Mouse (Mus musculus) CH12.LX (cell line): ENCODE measurements at regions not wholly inside any gene's neighbourhood (a gene's known extent, or its start where the extent isn't known, plus 50 kb on each side); places are given as distances from the start of the nearest gene placed in this dataset.
A peak's percentile ranks its signal among the peaks of the same experiment; 100 is the strongest.

Experiments used
- DNase-seq: peaks from one replicate; pipeline ENCODE4 v3.0.0-alpha.2; 2013; ENCODE audit errors: extremely low read depth
- H3K27ac ChIP-seq: 2 replicates; pipeline ENCODE4 v1.5.1; 2012; ENCODE audit warnings: low read depth, mild to moderate bottlenecking, control low read depth, moderate library complexity; ENCODE audit not compliant: insufficient read depth
- H3K27me3 ChIP-seq: replicated peaks from 2 replicates; pipeline ENCODE3; 2012; ENCODE audit warnings: inconsistent platforms
- H3K36me3 ChIP-seq, 2 experiments: replicated peaks in 1 of 2; 2 replicates each; pipeline versions ENCODE3 to v1.6.1; 2012; ENCODE audit warnings: inconsistent platforms in 1 of 2, low read length in 1 of 2, mild to moderate bottlenecking in 1 of 2, mixed read lengths in 1 of 2, moderate library complexity in 1 of 2; ENCODE audit not compliant: control insufficient read depth in 1 of 2, insufficient read depth in 1 of 2
- H3K4me1 ChIP-seq, 2 experiments: 2 replicates each; pipeline ENCODE4 v1.6.1; 2012; ENCODE audit warnings: inconsistent platforms in 1 of 2, moderate library complexity in 1 of 2; ENCODE audit not compliant: insufficient read depth in 2 of 2, control insufficient read depth in 1 of 2
- H3K4me2 ChIP-seq: 2 replicates; pipeline ENCODE4 v1.6.1; 2012; ENCODE audit warnings: low read depth, mild to moderate bottlenecking, control low read depth; ENCODE audit not compliant: poor library complexity, insufficient read depth, severe bottlenecking
- H3K4me3 ChIP-seq, 3 experiments: fragments of 150-350 bp in 1 of 3; sonication (generic) in 1 of 3; replicated peaks in 1 of 3; 2 replicates each; pipeline versions ENCODE3 to v1.5.1; 2011 to 2012; ENCODE audit warnings: low read depth in 2 of 3, low read length in 2 of 3, mild to moderate bottlenecking in 2 of 3, moderate library complexity in 2 of 3, control low read depth in 1 of 3, improper control_type of control experiment in 1 of 3, inconsistent platforms in 1 of 3, mixed read lengths in 1 of 3; ENCODE audit not compliant: poor library complexity in 1 of 3
- H3K79me2 ChIP-seq: replicated peaks from 2 replicates; pipeline ENCODE4 v1.6.1; 2012; ENCODE audit warnings: mild to moderate bottlenecking, moderate library complexity; ENCODE audit not compliant: control insufficient read depth, poor library complexity, insufficient read depth, severe bottlenecking; ENCODE audit errors: extremely low read depth
- H3K9ac ChIP-seq: 2 replicates; pipeline ENCODE4 v1.6.1; 2012; ENCODE audit warnings: low read depth, mild to moderate bottlenecking, control low read depth, moderate library complexity; ENCODE audit not compliant: insufficient read depth
- H3K9me3 ChIP-seq: replicated peaks from 2 replicates; pipeline ENCODE3; 2012; ENCODE audit warnings: low read length, inconsistent platforms, mixed read lengths
- CHD2 ChIP-seq: IDR thresholded peaks from 2 replicates; pipeline ENCODE4 v1.6.1; 2011; ENCODE audit warnings: low read length, improper control_type of control experiment
- CTCF ChIP-seq, 2 experiments: IDR thresholded peaks in 1 of 2; conservative IDR thresholded peaks in 1 of 2; 2 replicates each; pipeline ENCODE4 v1.5.1; 2011 to 2012; ENCODE audit warnings: low read depth in 2 of 2, low read length in 2 of 2, improper control_type of control experiment in 1 of 2, inconsistent platforms in 1 of 2, mild to moderate bottlenecking in 1 of 2, moderate library complexity in 1 of 2
- ELF1 ChIP-seq: IDR thresholded peaks from 2 replicates; pipeline ENCODE4 v1.6.1; 2014; ENCODE audit warnings: low read depth, mild to moderate bottlenecking, inconsistent platforms, low read length, improper control_type of control experiment
- GABPA ChIP-seq: IDR thresholded peaks from 2 replicates; pipeline ENCODE4 v1.6.1; 2012; ENCODE audit warnings: low read depth, low read length, improper control_type of control experiment, inconsistent platforms; ENCODE audit not compliant: insufficient replicate concordance
- HCFC1 ChIP-seq: IDR thresholded peaks from 2 replicates; pipeline ENCODE4 v1.6.1; 2012; ENCODE audit warnings: low read depth, mild to moderate bottlenecking, inconsistent platforms, low read length, improper control_type of control experiment
- JUND ChIP-seq: conservative IDR thresholded peaks from 2 replicates; pipeline ENCODE4 v1.6.1; 2011; ENCODE audit warnings: low read depth, low read length, improper control_type of control experiment
- MAZ ChIP-seq: IDR thresholded peaks from 2 replicates; pipeline ENCODE4 v1.6.1; 2012; ENCODE audit warnings: low read depth, mild to moderate bottlenecking, inconsistent platforms, low read length, improper control_type of control experiment, moderate library complexity
- MEF2A ChIP-seq: IDR thresholded peaks from 2 replicates; pipeline ENCODE4 v1.6.1; 2014; ENCODE audit warnings: low read depth, mild to moderate bottlenecking, inconsistent platforms, low read length, improper control_type of control experiment, borderline replicate concordance
- MXI1 ChIP-seq: IDR thresholded peaks from 2 replicates; pipeline ENCODE4 v1.6.1; 2011; ENCODE audit warnings: mild to moderate bottlenecking, low read depth, low read length, improper control_type of control experiment
- MYC ChIP-seq: IDR thresholded peaks from 2 replicates; pipeline ENCODE4 v1.6.1; 2011; ENCODE audit warnings: low read depth, mild to moderate bottlenecking, improper control_type of control experiment, low read length
- NELFE ChIP-seq: IDR thresholded peaks from 2 replicates; pipeline ENCODE4 v1.6.1; 2011; ENCODE audit warnings: low read depth, low read length, improper control_type of control experiment
- NRF1 ChIP-seq: IDR thresholded peaks from 2 replicates; pipeline ENCODE4 v1.6.1; 2014; ENCODE audit warnings: low read depth, mild to moderate bottlenecking, inconsistent platforms, low read length, improper control_type of control experiment, moderate library complexity
- PAX5 ChIP-seq: IDR thresholded peaks from 2 replicates; pipeline ENCODE4 v1.6.1; 2012; ENCODE audit warnings: low read length, inconsistent platforms, mixed read lengths
- POLR2A ChIP-seq: IDR thresholded peaks from 2 replicates; pipeline ENCODE4 v1.6.1; 2011; ENCODE audit warnings: low read depth, mild to moderate bottlenecking, improper control_type of control experiment, low read length
- RAD21 ChIP-seq: IDR thresholded peaks from 2 replicates; pipeline ENCODE4 v1.6.1; 2011; ENCODE audit warnings: low read depth, mild to moderate bottlenecking, low read length, improper control_type of control experiment, moderate library complexity
- RCOR1 ChIP-seq: conservative IDR thresholded peaks from 2 replicates; pipeline ENCODE4 v1.6.1; 2012; ENCODE audit warnings: low read depth, mild to moderate bottlenecking, inconsistent platforms, low read length, improper control_type of control experiment
- SIN3A ChIP-seq: IDR thresholded peaks from 2 replicates; pipeline ENCODE4 v1.6.1; 2012; ENCODE audit warnings: low read length, improper control_type of control experiment, inconsistent platforms
- SMC3 ChIP-seq: IDR thresholded peaks from 2 replicates; pipeline ENCODE4 v1.6.1; 2011; ENCODE audit warnings: low read depth, low read length, improper control_type of control experiment
- TCF12 ChIP-seq: IDR thresholded peaks from 2 replicates; pipeline ENCODE4 v1.6.1; 2014; ENCODE audit warnings: low read depth, mild to moderate bottlenecking, inconsistent platforms, low read length, improper control_type of control experiment
- UBTF ChIP-seq: IDR thresholded peaks from 2 replicates; pipeline ENCODE4 v1.6.1; 2012; ENCODE audit warnings: low read depth, mild to moderate bottlenecking, inconsistent platforms, low read length, improper control_type of control experiment, moderate library complexity
- USF2 ChIP-seq: conservative IDR thresholded peaks from 2 replicates; pipeline ENCODE4 v1.6.1; 2011; ENCODE audit warnings: low read depth, low read length, improper control_type of control experiment
- ZC3H11A ChIP-seq: IDR thresholded peaks from 2 replicates; pipeline ENCODE4 v1.6.1; 2012; ENCODE audit warnings: low read depth, mild to moderate bottlenecking, inconsistent platforms, low read length, improper control_type of control experiment
- ZKSCAN1 ChIP-seq: IDR thresholded peaks from 2 replicates; pipeline ENCODE4 v1.6.1; 2012; ENCODE audit warnings: low read depth, inconsistent platforms, low read length, improper control_type of control experiment, borderline replicate concordance
- ZNF384 ChIP-seq: IDR thresholded peaks from 2 replicates; pipeline ENCODE4 v1.6.1; 2012; ENCODE audit warnings: low read depth, low read length, improper control_type of control experiment, inconsistent platforms
- dilution Hi-C: fragments of 300-500 bp; cut with MboI; formaldehyde crosslinking; loops from 2 replicates; pipeline ENCODE4 v1.14.3; 2020; ENCODE audit warnings: low sequenced_read_pairs; ENCODE audit not compliant: extremely low pct_unique_long_range_greater_than_20kb, extremely low pct_ligation_motif_present
- in situ Hi-C: fragments of 300-500 bp; cut with MboI; formaldehyde crosslinking; loops from 3 replicates; pipeline ENCODE4 v1.14.3; 2019; ENCODE audit warnings: low sequenced_read_pairs, low pct_ligation_motif_present, low pct_unique_long_range_greater_than_20kb, mixed read lengths

GRCm38 (mm10) chrX:142526953-142527352, 136.6 kb upstream of the Acsl4 start:
- no peaks in the 10 kb centered on the region for H3K4me1 ChIP-seq
- no peak for DNase-seq
- no peak overlapping the region for H3K27ac ChIP-seq
- no peaks in the 10 kb centered on the region for H3K9me3 ChIP-seq
- no peaks in the 10 kb centered on the region for H3K36me3 ChIP-seq
- dilution Hi-C loops (no loop called here), in situ Hi-C loops (loop anchor here (25.0 kb wide), 1 partner anchor 315 kb away; no protein-coding TSS in a partner anchor)
- TF ChIP-seq ZC3H11A (no peak), RAD21 (peak; percentile 63), ELF1 (no peak), SMC3 (peak; percentile 69), CTCF (conservative IDR thresholded peaks at IDR 0.05 in 1 of 2, IDR thresholded peaks at IDR 0.05 in 1 of 2; ENCODE audit: low read depth in 2 of 2, low read length in 2 of 2) (peak in 1 of 2 experiments; percentile 66; a peak in 2 of 4 replicates)
- no peak overlapping the region for H3K4me3 ChIP-seq
- H3K79me2 ChIP-seq, result no peaks in the 10 kb centered on the region
- H3K9ac ChIP-seq, result no peak overlapping the region
- no peak overlapping the region for H3K4me2 ChIP-seq
- H3K27me3 ChIP-seq, result no peaks in the 10 kb centered on the region

DNA sequence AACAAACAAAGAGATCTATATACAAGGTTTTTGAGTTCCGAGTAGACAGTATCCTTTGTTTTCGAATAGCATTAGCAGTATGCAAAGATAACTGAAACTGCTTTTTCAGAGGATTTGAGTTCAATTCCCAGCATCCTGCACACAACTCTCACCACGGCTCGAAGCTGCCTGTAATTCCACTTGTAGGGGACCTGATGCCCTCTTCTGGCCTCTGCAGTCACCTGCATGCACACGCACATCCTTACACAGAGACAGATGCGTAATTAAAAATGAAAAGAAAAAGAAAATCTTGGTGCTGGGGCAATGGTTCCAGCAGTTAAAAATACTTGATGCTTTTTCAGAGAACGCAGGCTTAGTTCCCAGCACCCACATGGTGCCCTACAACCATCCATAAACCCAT, 139.6 kb upstream of the Acsl4 start:
- TF ChIP-seq RCOR1 (no peak), CTCF (conservative IDR thresholded peaks at IDR 0.05 in 1 of 2, IDR thresholded peaks at IDR 0.05 in 1 of 2; ENCODE audit: low read depth in 2 of 2, low read length in 2 of 2) (peak in 1 of 2 experiments; percentile 58; a peak in 2 of 4 replicates), ZC3H11A (no peak), USF2 (no peak), JUND (no peak), ZNF384 (no peak), RAD21 (peak; percentile 52), SMC3 (peak; percentile 33)
- no peak overlapping the region for H3K9ac ChIP-seq
- no peaks in the 10 kb centered on the region for H3K27me3 ChIP-seq
- dilution Hi-C loops, result no loop called here
- peak; percentile 25 for DNase-seq
- no peaks in the 10 kb centered on the region for H3K79me2 ChIP-seq
- H3K4me2 ChIP-seq, result no peak overlapping the region
- no peaks in the 10 kb centered on the region for H3K9me3 ChIP-seq
- in situ Hi-C loops, result loop anchor here (25.0 kb wide), 1 partner anchor 318 kb away; no protein-coding TSS in a partner anchor
- H3K4me3 ChIP-seq, result no peak overlapping the region
- H3K4me1 ChIP-seq, result no peaks in the 10 kb centered on the region
- no peaks in the 10 kb centered on the region for H3K36me3 ChIP-seq
- H3K27ac ChIP-seq, result no peak overlapping the region

DNA sequence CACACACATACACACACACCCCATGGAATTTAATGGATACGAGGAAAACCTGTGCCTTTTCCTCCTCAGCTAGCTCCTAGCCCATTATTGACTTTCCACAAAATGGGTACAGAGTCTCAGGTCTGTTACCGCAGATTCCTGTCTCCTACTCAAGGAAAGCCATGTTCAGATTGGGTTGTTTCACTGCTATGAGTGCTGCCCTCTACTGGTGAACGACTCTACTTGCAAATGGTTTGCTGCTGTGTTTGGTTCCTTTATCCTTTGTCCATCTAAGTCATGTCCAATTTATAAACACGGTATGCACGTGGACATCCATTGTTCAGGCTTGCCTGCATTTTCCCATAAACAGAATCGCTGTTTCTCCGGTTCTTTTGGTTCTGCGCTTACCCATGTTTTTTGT, 144.4 kb upstream of the Acsl4 start:
- H3K9ac ChIP-seq, result no peak overlapping the region
- no peak overlapping the region for H3K4me2 ChIP-seq
- in situ Hi-C loops (loop anchor here (25.0 kb wide), 1 partner anchor 322 kb away; no protein-coding TSS in a partner anchor), dilution Hi-C loops (no loop called here)
- H3K79me2 ChIP-seq, result no peaks in the 10 kb centered on the region
- no peak overlapping the region for H3K27ac ChIP-seq
- no peak overlapping the region for H3K4me3 ChIP-seq
- no peaks in the 10 kb centered on the region for H3K36me3 ChIP-seq
- peak; percentile 58 for DNase-seq
- peaks cover 5 to 38% of the 10 kb centered on the region in 2 experiments; a peak in 3 of 4 replicates for H3K4me1 ChIP-seq
- no peaks in the 10 kb centered on the region for H3K27me3 ChIP-seq
- no peaks in the 10 kb centered on the region for H3K9me3 ChIP-seq
- TF ChIP-seq TCF12 (no peak), MXI1 (no peak), JUND (no peak), HCFC1 (no peak), SMC3 (peak; percentile 43), MYC (no peak), CHD2 (no peak), CTCF (conservative IDR thresholded peaks at IDR 0.05 in 1 of 2, IDR thresholded peaks at IDR 0.05 in 1 of 2; ENCODE audit: low read depth in 2 of 2, low read length in 2 of 2) (peak; percentile 56 to 65), ZKSCAN1 (no peak), USF2 (no peak), RCOR1 (no peak), PAX5 (no peak), POLR2A (no peak), MEF2A (no peak), UBTF (no peak), ZNF384 (no peak), NRF1 (no peak), SIN3A (no peak), NELFE (no peak), GABPA (no peak), MAZ (no peak)
